Mouse (Mus musculus) limb, embryonic 13.5 days (tissue): ENCODE measurements around the gene Hlcs. TPM values are rescaled to one million over a fixed set of nuclear protein-coding genes. Genes with fewer than 3 reads are reported as not detected.
A peak's percentile ranks its signal among the peaks of the same experiment; 100 is the strongest.

Source experiments
- ATAC-seq: fragments of 200-750 bp; cut with Nextera tagmentation; 2 replicates; pipeline ENCODE4 v1.8.0; 2017; ENCODE audit warnings: low read depth, moderate number of reproducible peaks, moderate TSS enrichment; ENCODE audit not compliant: low FRiP score
- H3K27ac ChIP-seq: fragments of 300-500 bp; sonication (generic); 2 replicates; pipeline ENCODE4 v1.5.1; 2015; ENCODE audit warnings: inconsistent platforms, mild to moderate bottlenecking, moderate library complexity
- H3K27me3 ChIP-seq: fragments of 300-500 bp; sonication (generic); 2 replicates; pipeline ENCODE4 v1.6.1; 2015; ENCODE audit warnings: mild to moderate bottlenecking, inconsistent platforms
- H3K36me3 ChIP-seq: fragments of 300-500 bp; sonication (generic); 2 replicates; pipeline ENCODE4 v1.6.1; 2015; ENCODE audit warnings: inconsistent platforms, mild to moderate bottlenecking, moderate library complexity
- H3K4me1 ChIP-seq: fragments of 300-500 bp; sonication (generic); 2 replicates; pipeline ENCODE4 v1.6.1; 2015; ENCODE audit warnings: inconsistent platforms
- H3K4me2 ChIP-seq: fragments of 300-500 bp; sonication (generic); replicated peaks from 2 replicates; pipeline ENCODE4 v1.6.1; 2015; ENCODE audit warnings: inconsistent platforms, mild to moderate bottlenecking, moderate library complexity
- H3K4me3 ChIP-seq: fragments of 300-500 bp; sonication (generic); 2 replicates; pipeline ENCODE4 v1.5.1; 2015; ENCODE audit warnings: moderate library complexity, mild to moderate bottlenecking, inconsistent platforms
- H3K9ac ChIP-seq: fragments of 300-500 bp; sonication (generic); 2 replicates; pipeline ENCODE4 v1.6.1; 2015; ENCODE audit warnings: mild to moderate bottlenecking, inconsistent platforms
- H3K9me3 ChIP-seq: fragments of 300-500 bp; sonication (generic); 2 replicates; pipeline ENCODE4 v1.6.1; 2016; ENCODE audit warnings: inconsistent platforms
- WGBS: fragments of 180-500 bp; shearing (Covaris S2); methylation state at CpG from one replicate; pipeline ENCODE4 v1.1.7; 2015; 5-methylcytosine and 5-hydroxymethylcytosine counted together
- polyA plus RNA-seq: library from polyadenylated mRNA; unstranded; fragments of >200 nt; fragmentation: Nextera tagmentation; extraction: Ambion mirVana; gene quantifications from 2 replicates; pipeline ENCODE4 v1.2.1, GENCODE M21; 2015

Hlcs gene
- 8.8 and 9.8 TPM in 2 replicates for polyA plus RNA-seq

GRCm38 (mm10) chr16:94313229-94314030, at the start of gene Hlcs:
TSS of gene Hlcs (minus strand) at chr16:94313571.
- Histone ChIP-seq H3K36me3 (no peaks in the 10 kb centered on the region), H3K27me3 (0 out of 2 replicates have a peak, but pooled peaks cover 11% of the 10 kb centered on the region), H3K27ac (peak within 1 kb of the TSS; percentile 99), H3K4me1 (peaks cover 9% of the 10 kb centered on the region), H3K4me3 (peak within 1 kb of the TSS; percentile 67), H3K9me3 (no peaks in the 10 kb centered on the region), H3K4me2 (peak within 1 kb of the TSS; percentile 84), H3K9ac (peak within 1 kb of the TSS; percentile 86)
- ATAC-seq = peak; percentile 90
- under 1% methylated on average over 53 of the region's 64 CpGs for whole genome bisulfite sequencing

DNA sequence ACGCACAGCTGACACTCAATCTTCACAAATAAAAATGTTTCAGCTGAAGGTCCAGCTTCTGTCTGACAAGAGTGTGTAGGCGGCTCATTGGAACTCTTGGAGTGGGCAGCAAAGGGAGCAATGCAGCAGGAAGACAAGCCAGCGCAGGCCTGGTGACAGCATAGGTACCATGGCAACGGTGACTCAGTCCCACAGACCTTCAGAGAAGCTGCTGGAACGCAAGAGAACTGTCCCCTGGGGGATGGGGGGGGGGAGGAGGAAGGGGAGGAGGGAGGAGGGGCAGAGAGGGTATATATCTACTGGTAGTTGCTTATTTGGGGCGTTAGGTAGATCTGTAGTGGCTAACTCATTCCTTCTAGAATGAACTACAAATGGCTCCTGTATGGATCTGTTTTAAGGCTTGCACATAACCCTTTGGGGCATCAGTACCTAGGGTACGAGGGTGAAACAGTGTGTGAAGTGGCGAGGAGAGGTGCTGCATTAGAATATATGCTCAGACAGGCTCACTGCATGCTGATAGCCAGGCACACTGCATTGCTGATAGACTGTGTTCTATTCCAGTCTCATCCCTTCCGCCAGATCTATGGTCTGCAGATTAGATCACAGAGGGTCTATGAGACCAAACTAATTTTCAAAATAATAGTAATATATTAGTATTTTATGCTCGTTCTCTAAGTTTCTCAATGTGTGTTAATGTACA, 49.0 kb upstream of the Hlcs start:
- no peaks in the 10 kb centered on the region for H3K9me3 ChIP-seq
- 53% methylated on average over 10 of the region's 10 CpGs for WGBS
- no peak overlapping the region for H3K4me3 ChIP-seq

GRCm38 (mm10) chr16:94360578-94361350, 47.4 kb upstream of the Hlcs start:
- 0 out of 2 replicates have a peak, but pooled peaks cover 4% of the 10 kb centered on the region for H3K4me1 ChIP-seq
- peak; percentile 69; the same call in 1 of the 2 replicates for ATAC-seq
- WGBS = 86% methylated on average over 13 of the region's 13 CpGs

More for the DNA sequence above, 49.0 kb upstream of the Hlcs start:
- H3K4me2 ChIP-seq = no peak overlapping the region
- ATAC-seq = no peak; the same call in 1 of the 2 replicates
- peaks cover 5% of the 10 kb centered on the region for H3K36me3 ChIP-seq
- H3K9ac ChIP-seq = 0 out of 2 replicates have a peak overlapping the region, but pooled peaks have one; percentile 31
- 0 out of 2 replicates have a peak, but pooled peaks cover 4% of the 10 kb centered on the region for H3K4me1 ChIP-seq
- no peaks in the 10 kb centered on the region for H3K27me3 ChIP-seq
- no peak overlapping the region for H3K27ac ChIP-seq

DNA sequence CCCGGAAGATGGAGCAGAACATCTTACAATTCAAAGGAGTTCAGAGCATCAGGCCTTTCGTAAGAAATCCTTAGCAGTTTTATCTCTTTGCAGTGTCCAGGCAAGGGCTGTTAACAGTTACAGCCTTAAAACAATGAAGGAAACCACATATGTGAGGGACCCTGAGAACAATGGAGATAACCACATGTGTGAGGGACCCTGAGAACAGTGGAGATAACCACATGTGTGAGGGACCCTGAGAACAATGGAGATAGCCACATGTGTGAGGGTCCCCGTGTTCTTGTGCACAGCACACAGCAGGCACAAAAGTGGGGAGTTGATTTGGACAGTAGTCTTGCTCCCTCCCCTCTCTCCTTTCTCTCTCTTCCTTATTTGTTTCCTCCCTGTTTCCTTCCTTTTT, 44.7 kb upstream of the Hlcs start:
- 80% methylated on average over 3 of the region's 3 CpGs for WGBS
- H3K9ac ChIP-seq = no peak overlapping the region
- ATAC-seq = no peak
- H3K9me3 ChIP-seq = no peaks in the 10 kb centered on the region
- no peaks in the 10 kb centered on the region for H3K27me3 ChIP-seq
- no peak overlapping the region for H3K4me3 ChIP-seq
- no peaks in the 10 kb centered on the region for H3K36me3 ChIP-seq
- no peak overlapping the region for H3K27ac ChIP-seq
- no peak overlapping the region for H3K4me2 ChIP-seq
- H3K4me1 ChIP-seq = 0 out of 2 replicates have a peak, but pooled peaks cover 4% of the 10 kb centered on the region

More at GRCm38 (mm10) chr16:94360578-94361350, 47.4 kb upstream of the Hlcs start:
- no peak overlapping the region for H3K4me2 ChIP-seq
- peaks cover 5% of the 10 kb centered on the region for H3K36me3 ChIP-seq
- no peaks in the 10 kb centered on the region for H3K9me3 ChIP-seq
- H3K4me3 ChIP-seq = no peak overlapping the region
- no peak overlapping the region for H3K27ac ChIP-seq
- no peak overlapping the region for H3K9ac ChIP-seq
- H3K27me3 ChIP-seq = no peaks in the 10 kb centered on the region

- no peaks in the 10 kb centered on the region for H3K9me3 ChIP-seq
- ATAC-seq = no peak
- WGBS = 68% methylated on average over 11 of the region's 11 CpGs
- no peak overlapping the region for H3K4me2 ChIP-seq
- H3K27me3 ChIP-seq = no peaks in the 10 kb centered on the region
- no peak overlapping the region for H3K9ac ChIP-seq
- no peak overlapping the region for H3K4me3 ChIP-seq
- H3K27ac ChIP-seq = no peak overlapping the region
- no peaks in the 10 kb centered on the region for H3K36me3 ChIP-seq
- no peaks in the 10 kb centered on the region for H3K4me1 ChIP-seq
Observed at GRCm38 (mm10) chr16:94356776-94357494, 43.6 kb upstream of the Hlcs start.

DNA sequence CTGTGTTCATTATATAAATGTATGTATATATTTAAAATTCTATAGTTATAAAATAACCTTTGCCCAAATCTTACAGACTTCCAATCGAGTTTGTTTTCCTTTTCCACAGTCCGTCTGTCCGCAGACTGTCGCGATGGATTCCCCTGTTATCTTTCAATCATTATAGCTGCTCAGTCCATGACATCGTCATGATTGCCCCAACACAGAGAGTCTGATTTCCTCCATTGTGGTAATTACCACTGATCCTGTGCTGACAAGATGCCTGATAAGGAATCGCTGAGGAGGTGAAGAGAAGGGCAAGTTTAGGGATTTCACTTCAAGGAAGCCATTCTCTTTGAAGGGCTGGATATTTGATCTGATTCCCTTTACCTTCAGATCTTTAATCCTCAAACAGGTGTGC, 42.7 kb upstream of the Hlcs start:
- Histone ChIP-seq H3K4me1 (no peaks in the 10 kb centered on the region), H3K9ac (no peak overlapping the region), H3K36me3 (no peaks in the 10 kb centered on the region), H3K4me2 (no peak overlapping the region), H3K9me3 (no peaks in the 10 kb centered on the region), H3K27ac (no peak overlapping the region), H3K27me3 (no peaks in the 10 kb centered on the region), H3K4me3 (no peak overlapping the region)
- WGBS = 38% methylated on average over 7 of the region's 7 CpGs
- no peak for ATAC-seq

DNA sequence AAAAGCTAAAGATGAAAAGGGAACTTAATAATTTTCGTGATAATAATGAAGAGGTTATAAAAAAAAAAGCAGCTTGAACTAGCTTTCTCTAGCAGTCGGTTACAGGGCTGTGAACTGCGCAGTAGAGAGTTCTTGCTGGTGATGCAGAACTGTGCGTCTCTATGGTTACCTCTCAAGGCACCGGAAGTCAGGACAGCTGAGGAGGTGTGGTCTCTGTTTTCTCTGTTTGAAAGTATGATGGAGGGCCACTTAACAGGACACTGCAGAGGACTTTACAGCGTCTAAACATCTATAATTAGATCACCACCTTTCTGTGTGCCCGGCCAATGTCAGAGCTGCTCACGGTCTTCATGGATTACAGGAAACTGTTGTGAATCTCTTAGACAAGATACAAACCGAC, 41.1 kb upstream of the Hlcs start:
- 0 out of 2 replicates have a peak, but pooled peaks cover 6% of the 10 kb centered on the region for H3K4me1 ChIP-seq
- no peak for ATAC-seq
- no peak overlapping the region for H3K27ac ChIP-seq
- H3K36me3 ChIP-seq = no peaks in the 10 kb centered on the region
- no peaks in the 10 kb centered on the region for H3K9me3 ChIP-seq
- no peak overlapping the region for H3K9ac ChIP-seq
- no peaks in the 10 kb centered on the region for H3K27me3 ChIP-seq
- 32% methylated on average over 9 of the region's 9 CpGs for WGBS
- H3K4me2 ChIP-seq = no peak overlapping the region
- H3K4me3 ChIP-seq = no peak overlapping the region

GRCm38 (mm10) chr16:94350287-94350677, 36.9 kb upstream of the Hlcs start:
- Histone ChIP-seq H3K27me3 (no peaks in the 10 kb centered on the region), H3K36me3 (no peaks in the 10 kb centered on the region), H3K9ac (no peak overlapping the region), H3K4me1 (0 out of 2 replicates have a peak, but pooled peaks cover 6% of the 10 kb centered on the region), H3K9me3 (no peaks in the 10 kb centered on the region), H3K4me3 (no peak overlapping the region), H3K4me2 (no peak overlapping the region), H3K27ac (no peak overlapping the region)
- 56% methylated on average over 10 of the region's 10 CpGs for WGBS
- ATAC-seq = 0 out of 2 replicates have a peak, but pooled peaks have one; percentile 19

DNA sequence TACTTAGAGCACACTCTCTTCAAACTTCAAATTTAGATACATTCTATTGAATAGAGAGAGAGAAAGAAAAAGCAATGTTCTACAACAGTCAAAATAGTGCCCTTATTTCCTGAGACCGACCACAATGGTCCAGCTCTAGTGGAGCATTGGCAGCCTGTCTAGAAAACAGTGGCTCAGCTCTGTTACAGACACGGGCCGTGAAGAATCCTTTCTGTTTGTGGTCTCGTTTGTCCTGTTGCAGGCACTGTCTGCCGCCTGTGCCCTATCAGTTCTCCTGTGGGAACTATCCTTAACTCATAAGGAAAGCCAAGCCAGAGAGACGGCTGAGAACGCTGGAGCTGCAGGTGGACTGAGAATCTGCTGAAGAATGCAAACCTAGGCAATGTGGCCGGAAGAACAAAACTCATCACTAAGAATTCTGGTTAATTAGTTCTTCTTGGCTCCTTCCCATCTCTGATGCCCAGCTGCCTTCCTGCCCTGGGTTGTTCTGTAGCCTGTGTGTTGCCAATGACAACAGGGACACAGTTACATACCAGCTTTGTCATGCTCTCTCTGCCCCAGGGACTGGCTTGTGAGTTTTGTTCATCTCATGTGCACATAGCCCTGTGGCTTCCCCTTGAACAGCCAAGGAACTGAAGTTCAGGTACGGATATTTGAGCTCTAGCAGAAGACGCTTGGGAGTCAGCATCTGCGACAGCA, 36.4 kb upstream of the Hlcs start:
- Histone ChIP-seq H3K36me3 (no peaks in the 10 kb centered on the region), H3K4me1 (0 out of 2 replicates have a peak, but pooled peaks cover 6% of the 10 kb centered on the region), H3K4me2 (no peak overlapping the region), H3K27me3 (no peaks in the 10 kb centered on the region), H3K9me3 (no peaks in the 10 kb centered on the region), H3K9ac (no peak overlapping the region), H3K4me3 (no peak overlapping the region), H3K27ac (no peak overlapping the region)
- WGBS = 65% methylated on average over 11 of the region's 11 CpGs
- 0 out of 2 replicates have a peak, but pooled peaks have one; percentile 40 for ATAC-seq

GRCm38 (mm10) chr16:94348779-94349178, 35.4 kb upstream of the Hlcs start:
- ATAC-seq = no peak
- H3K9me3 ChIP-seq = no peaks in the 10 kb centered on the region
- no peak overlapping the region for H3K27ac ChIP-seq
- H3K36me3 ChIP-seq = no peaks in the 10 kb centered on the region
- H3K4me3 ChIP-seq = no peak overlapping the region
- no peak overlapping the region for H3K9ac ChIP-seq
- no peaks in the 10 kb centered on the region for H3K27me3 ChIP-seq
- WGBS = 77% methylated on average over 2 of the region's 2 CpGs
- H3K4me2 ChIP-seq = no peak overlapping the region
- 0 out of 2 replicates have a peak, but pooled peaks cover 6% of the 10 kb centered on the region for H3K4me1 ChIP-seq
